Mouse (Mus musculus) lung, postnatal 10 days (tissue): ENCODE measurements around the gene Map7d2.
"Not testable (repeated sequence)": the region's sequence is repeated elsewhere in the genome, so short reads cannot be mapped to it uniquely, and the experiment has no call there.

Source experiments
- DNase-seq: peaks from one replicate; pipeline ENCODE4 v3.0.0; 2021

Gene Map7d2

GRCm38 (mm10) chrX:159414130-159414828 is at the start of gene Map7d2:
TSS of gene Map7d2 (plus strand) at chrX:159414572.
- DNase-seq, result peak; percentile 1

- DNase-seq, result peak; percentile 88
Observed at GRCm38 (mm10) chrX:159371831-159372752, 42.3 kb upstream of the Map7d2 start, which contains the start of gene Eif1ax. TSS of gene Eif1ax (plus strand) at chrX:159372178.

DNA sequence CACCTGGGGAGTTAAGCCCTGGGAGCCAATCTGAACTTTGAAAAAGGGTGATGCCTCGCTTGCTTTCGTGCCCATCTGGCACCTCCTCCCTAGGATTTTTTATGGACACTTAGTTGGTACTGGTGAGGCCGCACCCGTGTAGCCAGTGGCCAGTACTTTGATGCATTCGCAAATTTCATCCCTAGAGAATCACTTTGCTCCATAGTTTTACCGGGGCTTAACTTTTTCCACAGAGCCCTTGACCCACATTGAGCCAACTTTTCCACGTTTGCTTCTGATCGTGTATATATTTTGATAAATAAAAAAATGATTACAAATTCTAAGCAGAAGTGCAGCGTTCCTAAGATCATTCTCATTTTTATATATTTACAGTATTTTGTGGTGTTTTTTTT is 41.6 kb upstream of the Map7d2 start:
- DNase-seq, result no peak

- DNase-seq, result no peak
Observed at GRCm38 (mm10) chrX:159387105-159387504, 27.3 kb upstream of the Map7d2 start.

DNA sequence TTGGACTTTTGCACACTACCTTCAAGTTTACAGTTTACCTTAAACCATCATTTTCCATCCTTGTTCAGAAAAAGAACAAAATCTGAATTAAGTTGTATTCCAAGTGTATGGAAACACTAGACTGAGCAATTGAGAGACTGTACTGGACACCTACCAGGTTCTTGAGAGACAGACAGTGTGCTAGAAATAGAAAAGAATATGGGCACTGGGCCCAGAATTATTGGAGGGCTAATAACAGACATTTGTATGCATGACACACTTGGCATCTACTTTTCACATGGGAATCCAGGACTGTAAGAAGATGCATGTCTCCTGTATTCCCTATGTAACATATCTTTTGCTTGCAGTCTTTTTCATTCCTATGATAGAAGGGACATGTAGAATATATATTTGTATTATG is 25.4 kb upstream of the Map7d2 start:
- peak; percentile 6 for DNase-seq

GRCm38 (mm10) chrX:159390347-159390962 is 23.9 kb upstream of the Map7d2 start:
- DNase-seq, result no peak

- no peak for DNase-seq
Observed at GRCm38 (mm10) chrX:159391239-159391638, 23.1 kb upstream of the Map7d2 start.

- peak; percentile 40 for DNase-seq
Observed at GRCm38 (mm10) chrX:159409253-159409652, 5.1 kb upstream of the Map7d2 start.

DNA sequence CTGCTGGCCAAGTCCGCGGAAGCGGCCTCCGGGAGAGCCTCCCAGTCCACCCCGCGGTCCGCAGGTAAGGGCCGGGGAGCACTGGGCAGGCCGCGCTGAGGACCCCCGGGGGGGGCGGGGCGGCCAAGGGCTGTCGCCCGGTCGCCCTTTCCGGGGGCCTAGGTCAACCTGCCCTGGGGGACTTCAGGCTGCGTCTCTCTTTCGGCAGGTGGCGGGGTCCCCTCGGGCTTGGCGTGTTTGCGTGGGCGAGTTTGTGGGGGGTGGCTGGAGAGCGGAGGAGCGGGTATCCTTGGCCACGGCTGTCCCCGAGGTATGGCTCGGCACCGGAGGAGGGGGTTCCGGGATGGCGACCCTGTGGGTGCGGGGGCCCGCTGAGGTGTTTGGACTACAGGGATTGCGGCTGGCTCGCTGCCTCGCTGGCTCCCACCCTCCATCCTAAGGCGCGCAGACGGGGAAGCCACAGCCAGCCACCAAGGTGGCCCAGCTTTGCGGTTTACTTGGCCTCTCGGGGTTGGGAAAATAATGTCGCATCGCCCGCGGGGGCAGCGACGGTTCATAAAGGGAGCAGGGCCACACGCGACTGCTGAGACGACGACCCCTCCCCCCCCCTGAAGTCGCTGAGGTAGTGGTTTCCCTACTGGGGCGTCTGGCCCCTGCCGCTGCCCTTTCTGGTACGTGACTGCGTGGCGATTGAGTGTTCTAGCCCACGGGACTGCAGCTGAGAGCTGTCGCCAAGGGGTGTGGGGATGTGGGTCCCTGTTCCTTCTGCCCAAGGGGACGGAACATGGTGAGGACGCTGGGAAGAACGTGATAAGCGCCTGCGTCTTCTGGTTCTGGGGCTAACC is 679 bp downstream of the Map7d2 start:
- no peak for DNase-seq

- DNase-seq, result not testable (repeated sequence)
Observed at GRCm38 (mm10) chrX:159430507-159430906, 16.1 kb downstream of the Map7d2 start.

DNA sequence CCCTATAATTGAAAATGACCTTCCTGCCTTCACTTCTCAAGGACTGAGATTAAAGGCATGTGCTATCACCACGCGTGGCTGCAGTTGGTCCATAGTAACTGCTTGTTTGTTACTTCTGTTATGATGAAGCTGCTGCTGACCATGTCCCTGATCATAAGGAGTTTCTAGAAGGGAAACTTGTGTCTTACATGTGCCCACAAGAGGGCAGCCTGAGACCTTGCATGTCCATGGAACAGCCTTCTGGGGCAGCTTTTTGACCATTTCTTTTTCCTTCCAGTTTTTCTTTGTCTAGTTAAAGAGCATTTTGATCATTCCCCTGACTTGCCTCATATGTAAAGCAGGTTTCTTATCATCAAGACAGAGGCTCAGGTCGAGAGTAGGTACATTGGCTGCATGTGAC is 27.8 kb downstream of the Map7d2 start:
- peak; percentile 47 for DNase-seq

- no peak for DNase-seq
Observed at GRCm38 (mm10) chrX:159447133-159447532, 32.8 kb downstream of the Map7d2 start.

DNA sequence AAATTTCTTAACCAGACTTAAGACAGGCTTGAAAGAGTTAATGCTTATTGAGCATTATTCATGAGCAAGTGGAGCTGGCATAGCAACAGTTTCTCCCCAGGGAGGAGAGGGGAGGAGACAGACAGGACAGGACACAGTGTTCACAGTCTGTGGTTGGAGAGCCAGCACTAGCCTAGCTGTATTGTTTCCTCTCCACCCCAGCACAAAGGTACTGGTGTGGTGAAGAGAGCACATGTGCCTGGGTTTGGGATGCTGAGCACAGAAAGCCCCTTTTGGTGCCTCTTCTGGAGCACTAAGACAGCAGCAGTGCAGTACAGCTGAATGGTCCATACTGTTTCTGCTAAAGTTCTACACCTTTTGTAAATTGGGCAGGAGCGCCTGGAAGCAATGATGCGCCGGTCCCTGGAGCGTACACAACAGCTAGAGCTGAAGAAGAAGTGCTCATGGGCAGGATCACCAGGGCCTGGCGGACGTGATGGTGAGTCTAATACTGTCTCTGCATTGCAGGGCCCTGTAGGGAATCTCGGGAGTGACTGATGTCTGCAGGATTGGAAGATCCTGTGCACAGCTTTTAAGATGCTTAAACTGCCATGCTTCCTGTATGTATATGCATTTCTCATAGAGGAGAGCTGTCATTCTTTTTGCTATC is 44.8 kb downstream of the Map7d2 start:
- no peak for DNase-seq

DNA sequence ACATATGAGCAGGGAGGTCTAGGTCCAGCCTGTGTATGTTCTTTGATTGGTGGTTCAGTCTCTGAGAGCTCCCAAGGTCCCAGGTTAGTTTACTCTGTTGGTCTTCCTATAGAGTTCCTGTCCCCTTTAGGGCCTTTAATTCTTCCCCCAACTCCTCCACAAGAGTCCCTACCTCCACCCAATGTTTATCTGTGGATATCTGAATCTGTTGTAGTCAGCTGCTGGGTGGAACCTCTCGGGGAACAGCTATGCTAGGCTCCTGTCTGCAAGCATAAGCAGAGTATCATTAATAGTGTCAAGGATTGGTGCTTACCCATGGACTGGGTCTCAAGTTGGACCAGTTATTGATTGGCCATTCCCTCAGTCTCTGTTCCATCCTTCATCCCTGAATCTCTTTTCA is 60.4 kb downstream of the Map7d2 start:
- no peak for DNase-seq

GRCm38 (mm10) chrX:159478243-159478940 is 64.0 kb downstream of the Map7d2 start:
- DNase-seq, result not testable (repeated sequence)

- DNase-seq, result no peak
Observed at GRCm38 (mm10) chrX:159484247-159484646, 69.9 kb downstream of the Map7d2 start.

GRCm38 (mm10) chrX:159503181-159503580 is 88.8 kb downstream of the Map7d2 start:
- no peak for DNase-seq

GRCm38 (mm10) chrX:159508331-159509036 is 94.1 kb downstream of the Map7d2 start:
- DNase-seq, result no peak

GRCm38 (mm10) chrX:159509042-159509441 is 94.7 kb downstream of the Map7d2 start:
- DNase-seq, result no peak

GRCm38 (mm10) chrX:159509847-159510715 is 95.7 kb downstream of the Map7d2 start:
- no peak for DNase-seq
